ENCODE assay signal across 7 mouse cellular contexts in genomic region chr12:35313191-35313925, GRCm38 (mm10).
DNase-seq lines count a peak whose midpoint lies in the region; ATAC-seq lines count a peak whose summit lies in the region.

No protein-coding gene starts in this region.

- no peak overlapping the region for H3K4me3 ChIP-seq in forebrain, embryonic 15.5 days
- H3K4me3 ChIP-seq in limb, embryonic 10.5 days: no peak overlapping the region

- no peak overlapping the region for H3K27ac ChIP-seq in forebrain, embryonic 15.5 days (replicated peaks)
- no peak overlapping the region for H3K27ac ChIP-seq in limb, embryonic 10.5 days

- no peaks in the 10 kb centered on the region for H3K9me3 ChIP-seq in forebrain, embryonic 15.5 days
- H3K9me3 ChIP-seq in limb, embryonic 10.5 days (replicated peaks): no peaks in the 10 kb centered on the region

- no peak overlapping the region for H3K4me2 ChIP-seq in forebrain, embryonic 15.5 days (replicated peaks)

- DNase-seq in layer of hippocampus, postnatal 14 days (ENCODE audit: low spot score in 2 of 2): peak; percentile 16 to 18
- no peak for DNase-seq in layer of hippocampus, adult 9-11 months
- peak; percentile 44 for DNase-seq in embryo, embryonic 10.5 days (ENCODE audit: low spot score)
- peak; percentile 48 for DNase-seq in limb, embryonic 10.5 days (ENCODE audit: low spot score)
- DNase-seq in retina, embryonic 14.5 days (ENCODE audit: low spot score): peak; percentile 34
- no peak for DNase-seq in T-cell, adult 2 months (ENCODE audit: low spot score)

- ATAC-seq in forebrain, embryonic 15.5 days (replicated peaks): peak; percentile 66; the same call in 1 of the 2 replicates

- no peak overlapping the region for H3K9ac ChIP-seq in forebrain, embryonic 15.5 days (replicated peaks)

- H3K4me1 ChIP-seq in forebrain, embryonic 15.5 days: peaks cover 3% of the 10 kb centered on the region; the same call in 1 of the 2 replicates
- H3K4me1 ChIP-seq in limb, embryonic 10.5 days: peaks cover 4% of the 10 kb centered on the region

- WGBS in forebrain, embryonic 15.5 days: 40% methylated on average over 11 of the region's 11 CpGs
- WGBS in limb, embryonic 10.5 days: 50% methylated on average over 11 of the region's 11 CpGs

- H3K36me3 ChIP-seq in forebrain, embryonic 15.5 days: no peaks in the 10 kb centered on the region
- no peaks in the 10 kb centered on the region for H3K36me3 ChIP-seq in limb, embryonic 10.5 days

- H3K27me3 ChIP-seq in forebrain, embryonic 15.5 days: no peaks in the 10 kb centered on the region
- H3K27me3 ChIP-seq in limb, embryonic 10.5 days (ENCODE audit: low read depth, poor library complexity, severe bottlenecking): no peaks in the 10 kb centered on the region

Comparison
In these comparisons a context has a peak if more than half of its experiments do, and no peak if none do; other contexts are left out.
1. DNase-seq: peak in layer of hippocampus, postnatal 14 days (2 of 2), embryo, embryonic 10.5 days (single experiment), limb, embryonic 10.5 days (single experiment) and retina, embryonic 14.5 days (single experiment); none in layer of hippocampus, adult 9-11 months (single experiment) and T-cell, adult 2 months (single experiment).